ENCODE assay signal across 28 mouse cellular contexts in genomic region chr1:106774092-106774491, GRCm38 (mm10). TPM values are rescaled to one million over a fixed set of nuclear protein-coding genes. Genes with fewer than 3 reads are reported as not detected.
DNase-seq lines count a peak whose midpoint lies in the region; ATAC-seq and TF ChIP-seq lines count a peak whose summit lies in the region.
"Had no signal": no experiment of that assay in that cellular context is flagged by ENCODE, and none has a peak within 500 bp of the region (broad histone marks: within the 10 kb centered on the region; RNA-seq: fewer than 3 reads in every experiment).

No protein-coding gene starts in this region.

- peak; percentile 44 for DNase-seq in adrenal gland, postnatal 10 days
- no peak for DNase-seq in adrenal gland, postnatal 25 days
- peak; percentile 7 for DNase-seq in kidney, adult 2 months
- no peak for DNase-seq in kidney, adult 9 months
- DNase-seq in liver, adult 2 months (ENCODE audit: extremely low read depth, low read depth, low spot score) = peak; percentile 86
- peak; percentile 76 for DNase-seq in liver, postnatal 0 days
- DNase-seq: B cell, adult 2 months; cerebellum, adult 18-20 months; cerebellum, adult 9-10 months; cerebellum, postnatal 14 days; forebrain, postnatal 0 days; gastrocnemius, adult 2 months; gastrocnemius, postnatal 14 days; heart, adult 18-20 months; heart, postnatal 10 days; heart, postnatal 4 days had no signal

- 73% methylated on average over 9 of the region's 9 CpGs for WGBS in kidney, adult 2 months
- 19% methylated on average over 9 of the region's 9 CpGs for WGBS in liver, adult 2 months
- WGBS in liver, embryonic 12.5 days (ENCODE audit: insufficient replicate concordance) = 89% methylated on average over 9 of the region's 9 CpGs
- 61% methylated on average over 9 of the region's 9 CpGs for WGBS in liver, postnatal 0 days (ENCODE audit: insufficient replicate concordance)

- no peak for TF ChIP-seq POLR2A in kidney, adult 2 months (IDR thresholded peaks at IDR 0.05; ENCODE audit: low read depth, low read length)
- no peak for TF ChIP-seq POLR2A in liver, adult 2 months (IDR thresholded peaks at IDR 0.05; ENCODE audit: extremely low read depth, insufficient read depth, low read length)

- peaks cover 10% of the 10 kb centered on the region for H3K36me3 ChIP-seq in kidney, adult 2 months (ENCODE audit: control insufficient read depth, insufficient read depth, low read length)
- H3K36me3 ChIP-seq in liver, adult 2 months (ENCODE audit: control insufficient read depth, insufficient read depth, low read length) = peaks cover 49% of the 10 kb centered on the region
- H3K36me3 ChIP-seq in liver, embryonic 12.5 days = peaks cover 80% of the 10 kb centered on the region
- H3K36me3 ChIP-seq in liver, postnatal 0 days (replicated peaks; ENCODE audit: insufficient read depth, low read length) = peaks cover 65% of the 10 kb centered on the region

- no peaks in the 10 kb centered on the region for H3K4me1 ChIP-seq in kidney, adult 2 months (ENCODE audit: control insufficient read depth, insufficient read depth, low read length)
- peaks cover 6% of the 10 kb centered on the region; the same call in 1 of the 2 replicates for H3K4me1 ChIP-seq in liver, adult 2 months (ENCODE audit: control insufficient read depth, insufficient read depth, low read length)
- no peaks in the 10 kb centered on the region for H3K4me1 ChIP-seq in liver, embryonic 12.5 days
- H3K4me1 ChIP-seq in liver, postnatal 0 days (ENCODE audit: insufficient read depth) = 0 out of 2 replicates have a peak, but pooled peaks cover 7% of the 10 kb centered on the region
- H3K4me1 ChIP-seq: embryonic facial prominence, embryonic 12.5 days; embryonic facial prominence, embryonic 15.5 days; heart, embryonic 12.5 days; heart, embryonic 15.5 days had no signal

- ATAC-seq in liver, embryonic 12.5 days = no peak
- ATAC-seq in liver, postnatal 0 days = peak; percentile 67
- ATAC-seq: forebrain, embryonic 14.5 days; forebrain, postnatal 0 days; hindbrain, postnatal 0 days; inflammation-experienced regulatory T-cells, adult 6 months; Patski had no signal

- H3K79me2 ChIP-seq in liver, adult 2 months (ENCODE audit: control insufficient read depth, insufficient read depth, low read length) = no peaks in the 10 kb centered on the region

- H3K4me2 ChIP-seq in liver, embryonic 12.5 days = no peak overlapping the region
- H3K4me2 ChIP-seq in liver, postnatal 0 days (ENCODE audit: low read depth, low read length) = no peak overlapping the region
- H3K4me2 ChIP-seq: embryonic facial prominence, embryonic 12.5 days; embryonic facial prominence, embryonic 15.5 days; heart, embryonic 12.5 days; heart, embryonic 15.5 days; hindbrain, embryonic 14.5 days had no signal

- no peak overlapping the region for H3K27ac ChIP-seq in kidney, adult 2 months (ENCODE audit: insufficient read depth, low read depth, low read length)
- H3K27ac ChIP-seq in liver, adult 2 months (replicated peaks; ENCODE audit: insufficient read depth, low read depth, low read length) = peak overlapping the region; percentile 42; the same call in 1 of the 2 replicates
- no peak overlapping the region for H3K27ac ChIP-seq in liver, embryonic 12.5 days
- H3K27ac ChIP-seq in liver, postnatal 0 days (ENCODE audit: low read depth) = peak overlapping the region; percentile 25; the same call in 1 of the 2 replicates
- H3K27ac ChIP-seq: embryonic facial prominence, embryonic 12.5 days; embryonic facial prominence, embryonic 15.5 days; gastrocnemius, adult 2 months; heart, embryonic 15.5 days; hindbrain, embryonic 14.5 days; hindbrain, postnatal 0 days had no signal

- no peaks in the 10 kb centered on the region for H3K9me3 ChIP-seq in liver, embryonic 12.5 days (replicated peaks)
- no peaks in the 10 kb centered on the region for H3K9me3 ChIP-seq in liver, postnatal 0 days (ENCODE audit: low read length)
- H3K9me3 ChIP-seq: embryonic facial prominence, embryonic 12.5 days; embryonic facial prominence, embryonic 15.5 days; G1E; heart, embryonic 12.5 days; heart, embryonic 15.5 days had no signal

- no peak; the same call in 1 of the 2 replicates for TF ChIP-seq EP300 in liver, postnatal 0 days (IDR thresholded peaks at IDR 0.05; ENCODE audit: low read depth)

- no peak for TF ChIP-seq CTCF in kidney, adult 2 months (conservative IDR thresholded peaks at IDR 0.05; ENCODE audit: insufficient read depth, insufficient read length, low read depth, low read length)
- no peak for TF ChIP-seq CTCF in liver, adult 2 months (IDR thresholded peaks at IDR 0.05; ENCODE audit: low read depth, low read length)
- no peak for TF ChIP-seq CTCF in liver, postnatal 0 days (IDR thresholded peaks at IDR 0.05; ENCODE audit: low read depth)

- no peaks in the 10 kb centered on the region for H3K27me3 ChIP-seq in kidney, adult 2 months (replicated peaks; ENCODE audit: control insufficient read depth, insufficient read depth, low read length)
- no peaks in the 10 kb centered on the region for H3K27me3 ChIP-seq in liver, adult 2 months (ENCODE audit: control insufficient read depth, insufficient read depth, low read length)
- H3K27me3 ChIP-seq in liver, embryonic 12.5 days (replicated peaks) = no peaks in the 10 kb centered on the region
- no peaks in the 10 kb centered on the region for H3K27me3 ChIP-seq in liver, postnatal 0 days (ENCODE audit: insufficient read depth, low read length)
- H3K27me3 ChIP-seq: CH12.LX; embryonic facial prominence, embryonic 12.5 days; embryonic facial prominence, embryonic 15.5 days; heart, embryonic 12.5 days; heart, embryonic 15.5 days; Patski had no signal

- H3K4me3 ChIP-seq in kidney, adult 2 months (ENCODE audit: insufficient read depth, low read depth, low read length) = no peak overlapping the region
- no peak overlapping the region for H3K4me3 ChIP-seq in liver, adult 2 months (ENCODE audit: insufficient read depth, low read depth, low read length)
- H3K4me3 ChIP-seq in liver, embryonic 12.5 days = no peak overlapping the region
- H3K4me3 ChIP-seq in liver, postnatal 0 days (ENCODE audit: low read depth, low read length) = no peak overlapping the region
- H3K4me3 ChIP-seq: embryonic facial prominence, embryonic 12.5 days; embryonic facial prominence, embryonic 15.5 days; gastrocnemius, adult 2 months; heart, embryonic 12.5 days; heart, embryonic 15.5 days had no signal

- H3K9ac ChIP-seq in liver, adult 2 months (ENCODE audit: low read depth, low read length) = no peak overlapping the region
- no peak overlapping the region for H3K9ac ChIP-seq in liver, embryonic 12.5 days
- no peak overlapping the region for H3K9ac ChIP-seq in liver, postnatal 0 days (replicated peaks)
- H3K9ac ChIP-seq: embryonic facial prominence, embryonic 12.5 days; embryonic facial prominence, embryonic 15.5 days; forebrain, postnatal 0 days; heart, embryonic 12.5 days; heart, embryonic 15.5 days; hindbrain, embryonic 14.5 days had no signal

RNA-seq across cellular contexts. Expression of gene Kdsr, which starts 14.6 kb away (rescaled TPM):
- total RNA-seq in adrenal gland, postnatal 10 days (2021) = 10 to 100 TPM; 24.2 to 25.3 TPM
- total RNA-seq in adrenal gland, postnatal 25 days (2021) = 31.1 and 52.3 TPM in 2 replicates
- 7.6 and 13.3 TPM in 2 replicates for polyA plus RNA-seq in kidney, adult 2 months (2012; rRNA removed)
- total RNA-seq in liver, adult 2 months (2014; rRNA removed) = 10.4 and 11.4 TPM in 2 replicates
- polyA plus RNA-seq in liver, adult 2 months (2012; rRNA removed) = 10.3 and 10.5 TPM in 2 replicates
- 3.8 and 4.3 TPM in 2 replicates for polyA plus RNA-seq in liver, embryonic 12.5 days (2016; fragmentation: Nextera tagmentation; extraction: Ambion mirVana)
- 7.3 and 8.0 TPM in 2 replicates for polyA plus RNA-seq in liver, postnatal 0 days (2015; fragmentation: Nextera tagmentation; extraction: Ambion mirVana)

RNA-seq across cellular contexts. Expression of gene Vps4b, which starts 22.4 kb away (rescaled TPM):
- 10 to 100 TPM; 89.0 to 95.4 TPM for total RNA-seq in adrenal gland, postnatal 10 days (2021)
- total RNA-seq in adrenal gland, postnatal 25 days (2021) = 110 and 111 TPM in 2 replicates
- 13.3 and 16.0 TPM in 2 replicates for polyA plus RNA-seq in kidney, adult 2 months (2012; rRNA removed)
- total RNA-seq in liver, adult 2 months (2014; rRNA removed) = 36.4 and 37.8 TPM in 2 replicates
- 10.5 and 10.7 TPM in 2 replicates for polyA plus RNA-seq in liver, adult 2 months (2012; rRNA removed)
- 34.5 and 35.9 TPM in 2 replicates for polyA plus RNA-seq in liver, embryonic 12.5 days (2016; fragmentation: Nextera tagmentation; extraction: Ambion mirVana)
- 20.2 and 22.7 TPM in 2 replicates for polyA plus RNA-seq in liver, postnatal 0 days (2015; fragmentation: Nextera tagmentation; extraction: Ambion mirVana)

Comparison
In these comparisons a context has a peak if more than half of its experiments do, and no peak if none do; other contexts are left out.
1. DNase-seq: peak in adrenal gland, postnatal 10 days (single experiment), kidney, adult 2 months (single experiment), liver, adult 2 months (single experiment) and liver, postnatal 0 days (single experiment); none in adrenal gland, postnatal 25 days (single experiment) and kidney, adult 9 months (single experiment).
2. H3K27ac ChIP-seq: peak in liver, adult 2 months (single experiment) and liver, postnatal 0 days (single experiment); none in kidney, adult 2 months (single experiment) and liver, embryonic 12.5 days (single experiment).